Mouse (Mus musculus) thymus, adult 2 months (tissue): ENCODE measurements around the gene Igsf21. TPM values are rescaled to one million over a fixed set of nuclear protein-coding genes. Genes with fewer than 3 reads are reported as not detected.

Source experiments
- DNase-seq: peaks from one replicate; pipeline ENCODE4 v3.0.0; 2021
- H3K27ac ChIP-seq: fragments of 200-500 bp; 2 replicates; pipeline ENCODE4 v1.5.1; 2012; ENCODE audit warnings: low read length, control low read depth; ENCODE audit not compliant: control insufficient read depth, insufficient read depth
- H3K27me3 ChIP-seq: fragments of 200-500 bp; 2 replicates; pipeline ENCODE4 v1.6.1; 2012; ENCODE audit warnings: mild to moderate bottlenecking, low read length, moderate library complexity, mixed read lengths; ENCODE audit not compliant: control insufficient read depth, insufficient read depth
- H3K36me3 ChIP-seq: fragments of 200-500 bp; 2 replicates; pipeline ENCODE4 v1.6.1; 2012; ENCODE audit warnings: mild to moderate bottlenecking, low read length, moderate library complexity; ENCODE audit not compliant: control insufficient read depth, insufficient read depth
- H3K4me1 ChIP-seq: fragments of 200-500 bp; replicated peaks from 2 replicates; pipeline ENCODE4 v1.6.1; 2012; ENCODE audit warnings: low read length; ENCODE audit not compliant: control insufficient read depth, insufficient read depth
- H3K4me3 ChIP-seq: fragments of 200-500 bp; 2 replicates; pipeline ENCODE4 v1.5.1; 2012; ENCODE audit warnings: mild to moderate bottlenecking, low read length, control low read depth, moderate library complexity; ENCODE audit not compliant: control insufficient read depth, insufficient read depth
- CTCF ChIP-seq: fragments of 200-500 bp; IDR thresholded peaks from 2 replicates; pipeline ENCODE4 v1.5.1; 2012; ENCODE audit warnings: mild to moderate bottlenecking, control low read depth, low read length, moderate library complexity, borderline replicate concordance; ENCODE audit not compliant: control insufficient read depth, poor library complexity, insufficient read depth; ENCODE audit errors: extremely low read depth
- POLR2A ChIP-seq: fragments of 200-500 bp; IDR thresholded peaks from 2 replicates; pipeline ENCODE4 v1.6.1; 2012; ENCODE audit warnings: mild to moderate bottlenecking, low read length, control low read depth, moderate library complexity; ENCODE audit not compliant: control insufficient read depth, poor library complexity, insufficient read depth; ENCODE audit errors: extremely low read depth
- WGBS: fragments of 180-500 bp; shearing (Covaris S2); methylation state at CpG from one replicate; pipeline ENCODE4 v1.1.7; 2018; 5-methylcytosine and 5-hydroxymethylcytosine counted together
- polyA plus RNA-seq: library from polyadenylated mRNA; depleted of rRNA; stranded (reverse); fragments of >200 nt; gene quantifications from 2 replicates; pipeline ENCODE4 v1.2.3, GENCODE M21; 2012

Igsf21 gene
- polyA plus RNA-seq, 1 experiment: 1.0 TPM

DNA sequence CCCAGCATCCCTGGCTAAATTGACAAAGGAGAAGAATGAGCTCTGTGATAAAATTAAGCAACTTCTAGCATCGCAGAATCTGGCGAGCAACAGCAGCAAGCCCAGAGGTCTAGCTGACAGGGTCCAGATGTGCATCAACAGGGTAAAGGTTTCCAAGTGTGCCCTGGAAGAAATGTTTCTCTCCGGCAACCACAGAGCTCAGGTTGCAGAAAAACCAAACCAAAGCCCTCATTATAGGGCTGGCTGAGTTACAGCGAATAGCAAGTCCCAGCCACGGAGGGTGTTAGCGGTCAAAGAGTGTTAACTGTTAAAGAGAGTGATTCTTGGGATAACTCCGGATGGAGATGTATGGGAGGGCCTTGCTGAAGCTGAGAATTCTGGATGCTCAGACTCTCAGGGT, 230.7 kb downstream of the Igsf21 start:
- no peak overlapping the region for H3K27ac ChIP-seq
- no peak for TF ChIP-seq POLR2A
- TF ChIP-seq CTCF: no peak
- H3K27me3 ChIP-seq: no peaks in the 10 kb centered on the region
- no peak for DNase-seq
- no peaks in the 10 kb centered on the region for H3K36me3 ChIP-seq
- no peak overlapping the region for H3K4me3 ChIP-seq
- H3K4me1 ChIP-seq: no peaks in the 10 kb centered on the region
- 75% methylated on average over 7 of the region's 7 CpGs for WGBS

DNA sequence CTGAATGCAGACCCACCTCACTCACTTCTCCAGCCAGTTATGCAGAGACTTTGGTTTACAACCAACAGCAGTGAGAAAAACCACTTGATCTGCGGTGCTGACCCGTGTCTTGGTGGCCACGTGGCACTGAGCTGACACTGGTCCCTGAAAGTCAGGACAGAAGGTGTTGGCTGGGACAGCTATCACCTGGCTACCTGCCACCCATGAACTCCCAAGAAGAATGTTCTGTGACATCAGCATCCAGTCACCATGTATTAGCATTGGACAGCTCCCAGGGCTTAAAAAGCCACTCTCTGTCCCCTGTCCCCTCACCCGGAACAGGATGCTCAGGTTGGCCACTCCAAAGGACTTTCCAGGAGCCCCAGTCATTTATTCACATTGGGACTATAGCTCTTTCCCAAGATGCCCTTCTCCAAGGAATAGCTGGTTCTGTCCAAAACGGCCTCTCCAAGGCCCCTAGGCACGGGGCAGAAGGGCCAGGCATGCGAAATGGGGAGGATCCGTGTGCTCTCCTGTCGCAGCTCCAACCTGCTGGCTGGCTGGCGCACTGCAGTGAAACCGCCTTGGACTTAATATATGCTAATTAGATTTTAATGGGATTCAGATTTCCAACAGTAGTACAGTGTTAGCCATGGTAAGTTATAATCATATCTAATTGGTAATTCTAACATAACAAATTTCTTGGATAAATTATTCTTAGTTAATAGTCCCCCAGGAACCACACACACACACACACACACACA, 235.7 kb downstream of the Igsf21 start:
- Histone ChIP-seq H3K27ac (no peak overlapping the region), H3K36me3 (no peaks in the 10 kb centered on the region), H3K4me1 (no peaks in the 10 kb centered on the region), H3K27me3 (no peaks in the 10 kb centered on the region), H3K4me3 (no peak overlapping the region)
- DNase-seq: no peak
- TF ChIP-seq CTCF (no peak), POLR2A (no peak)
- 82% methylated on average over 11 of the region's 11 CpGs for WGBS

- 0 out of 2 replicates have a peak, but pooled peaks cover 2% of the 10 kb centered on the region for H3K27me3 ChIP-seq
- no peak for DNase-seq
- H3K27ac ChIP-seq: no peak overlapping the region
- WGBS: 14% methylated on average over 5 of the region's 5 CpGs
- no peaks in the 10 kb centered on the region for H3K36me3 ChIP-seq
- TF ChIP-seq CTCF (no peak), POLR2A (no peak)
- no peaks in the 10 kb centered on the region for H3K4me1 ChIP-seq
- no peak overlapping the region for H3K4me3 ChIP-seq
Measured at GRCm38 (mm10) chr4:140004932-140005331, 241.7 kb downstream of the Igsf21 start.

GRCm38 (mm10) chr4:140004170-140004569, 242.4 kb downstream of the Igsf21 start:
- 17% methylated on average over 12 of the region's 12 CpGs for WGBS
- H3K36me3 ChIP-seq: no peaks in the 10 kb centered on the region
- H3K27me3 ChIP-seq: 0 out of 2 replicates have a peak, but pooled peaks cover 2% of the 10 kb centered on the region
- no peak overlapping the region for H3K4me3 ChIP-seq
- no peak for DNase-seq
- no peaks in the 10 kb centered on the region for H3K4me1 ChIP-seq
- TF ChIP-seq CTCF: no peak
- TF ChIP-seq POLR2A: no peak
- H3K27ac ChIP-seq: no peak overlapping the region

GRCm38 (mm10) chr4:140002069-140002468, 244.5 kb downstream of the Igsf21 start:
- TF ChIP-seq POLR2A (no peak), CTCF (no peak)
- no peaks in the 10 kb centered on the region for H3K36me3 ChIP-seq
- 21% methylated on average over 12 of the region's 12 CpGs for WGBS
- DNase-seq: no peak
- H3K27ac ChIP-seq: no peak overlapping the region
- no peaks in the 10 kb centered on the region for H3K4me1 ChIP-seq
- H3K27me3 ChIP-seq: 0 out of 2 replicates have a peak, but pooled peaks cover 2% of the 10 kb centered on the region
- no peak overlapping the region for H3K4me3 ChIP-seq

DNA sequence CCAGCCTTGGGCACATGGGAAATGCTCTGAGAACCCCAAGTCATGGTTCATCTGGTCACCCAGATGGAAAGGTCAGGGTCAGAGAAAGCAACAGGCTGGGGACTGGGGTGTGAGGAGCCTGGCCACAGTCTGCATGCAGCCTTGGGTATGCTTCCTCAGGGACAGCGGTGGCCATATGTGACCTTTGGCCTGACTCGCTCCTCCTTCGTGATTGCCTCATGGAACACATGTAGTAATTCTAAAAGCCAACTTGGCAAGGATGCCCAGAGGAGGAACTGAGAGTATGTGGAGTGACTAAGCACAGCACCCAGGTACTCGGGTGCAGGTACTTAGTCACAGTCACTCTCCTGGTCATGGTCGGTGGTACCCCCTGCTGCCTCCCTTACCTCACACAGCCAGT, 245.7 kb downstream of the Igsf21 start:
- Histone ChIP-seq H3K4me3 (no peak overlapping the region), H3K27ac (no peak overlapping the region), H3K4me1 (no peaks in the 10 kb centered on the region), H3K36me3 (no peaks in the 10 kb centered on the region), H3K27me3 (0 out of 2 replicates have a peak, but pooled peaks cover 2% of the 10 kb centered on the region)
- WGBS: 92% methylated on average over 5 of the region's 5 CpGs
- no peak for DNase-seq
- TF ChIP-seq POLR2A (no peak), CTCF (no peak)

GRCm38 (mm10) chr4:139999033-139999432, 247.6 kb downstream of the Igsf21 start:
- 73% methylated on average over 7 of the region's 7 CpGs for WGBS
- DNase-seq: no peak

More at GRCm38 (mm10) chr4:139999033-139999432, 247.6 kb downstream of the Igsf21 start:
- no peak overlapping the region for H3K4me3 ChIP-seq
- no peaks in the 10 kb centered on the region for H3K36me3 ChIP-seq
- H3K27ac ChIP-seq: no peak overlapping the region
- 0 out of 2 replicates have a peak, but pooled peaks cover 2% of the 10 kb centered on the region for H3K27me3 ChIP-seq
- no peaks in the 10 kb centered on the region for H3K4me1 ChIP-seq
- TF ChIP-seq POLR2A (no peak), CTCF (no peak)
